Mouse (Mus musculus) T-helper 1 cell (primary cell): Measurements from ENCODE around the gene Irf2bp2.

Experiments used
- in situ Hi-C: fragments of 300-600 bp; cut with MboI, MseI; formaldehyde crosslinking; loops from one replicate; pipeline ENCODE4 v1.15.1; 2025; ENCODE audit warnings: high pct_unique_total_duplicates

Irf2bp2 gene

DNA sequence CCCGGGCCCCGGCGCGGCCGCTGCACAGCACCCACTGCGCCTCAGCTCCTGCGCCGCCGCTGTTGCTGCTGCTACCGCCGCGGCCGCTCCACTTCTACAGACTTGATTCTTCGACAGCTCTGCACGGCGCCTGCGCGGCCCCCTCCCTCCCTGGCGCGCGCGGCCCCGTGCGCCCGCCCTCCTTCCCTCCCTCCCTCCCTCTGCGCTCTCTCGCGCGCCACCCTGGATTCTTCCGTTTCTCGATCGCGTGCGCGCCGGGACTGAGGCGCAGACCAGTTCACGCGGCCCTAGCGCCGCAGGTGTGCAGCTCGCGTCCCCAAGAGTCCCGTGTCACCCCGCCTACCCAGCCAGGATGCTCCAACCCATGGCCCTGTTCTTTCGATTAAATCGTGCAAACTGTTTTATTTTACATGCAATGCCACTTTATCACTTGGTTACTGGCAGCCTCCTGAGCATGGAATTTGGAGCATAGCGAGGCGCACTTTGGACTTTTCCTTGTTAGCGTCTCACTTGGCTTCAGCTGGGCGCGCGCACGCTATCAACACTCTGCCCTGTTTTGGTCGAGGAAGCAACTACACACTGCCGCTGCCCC, at the start of gene Irf2bp2:
TSS of gene Irf2bp2 (minus strand) at position 98 of the 592 bp plus-strand sequence.
- in situ Hi-C loops = no loop called here

DNA sequence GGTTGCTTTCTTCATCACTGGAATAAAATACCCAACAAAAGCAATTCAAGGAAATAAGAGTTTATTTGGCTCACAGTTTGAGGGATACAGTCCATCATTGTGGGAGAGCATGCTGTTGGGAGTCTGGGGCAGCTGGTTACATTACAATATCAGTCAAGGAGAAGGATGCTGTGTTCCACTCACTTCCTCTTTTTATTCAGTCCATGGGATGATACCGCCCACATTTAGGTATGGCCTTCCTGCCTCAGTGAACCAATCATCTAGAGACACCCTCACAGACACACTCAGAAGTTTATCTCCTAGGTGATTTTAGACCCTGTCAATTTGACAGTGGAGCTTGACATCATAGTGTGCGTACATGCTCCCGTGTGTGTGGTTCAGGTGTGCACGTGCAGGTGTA, 48.9 kb upstream of the Irf2bp2 start:
- in situ Hi-C loops = no loop called here

DNA sequence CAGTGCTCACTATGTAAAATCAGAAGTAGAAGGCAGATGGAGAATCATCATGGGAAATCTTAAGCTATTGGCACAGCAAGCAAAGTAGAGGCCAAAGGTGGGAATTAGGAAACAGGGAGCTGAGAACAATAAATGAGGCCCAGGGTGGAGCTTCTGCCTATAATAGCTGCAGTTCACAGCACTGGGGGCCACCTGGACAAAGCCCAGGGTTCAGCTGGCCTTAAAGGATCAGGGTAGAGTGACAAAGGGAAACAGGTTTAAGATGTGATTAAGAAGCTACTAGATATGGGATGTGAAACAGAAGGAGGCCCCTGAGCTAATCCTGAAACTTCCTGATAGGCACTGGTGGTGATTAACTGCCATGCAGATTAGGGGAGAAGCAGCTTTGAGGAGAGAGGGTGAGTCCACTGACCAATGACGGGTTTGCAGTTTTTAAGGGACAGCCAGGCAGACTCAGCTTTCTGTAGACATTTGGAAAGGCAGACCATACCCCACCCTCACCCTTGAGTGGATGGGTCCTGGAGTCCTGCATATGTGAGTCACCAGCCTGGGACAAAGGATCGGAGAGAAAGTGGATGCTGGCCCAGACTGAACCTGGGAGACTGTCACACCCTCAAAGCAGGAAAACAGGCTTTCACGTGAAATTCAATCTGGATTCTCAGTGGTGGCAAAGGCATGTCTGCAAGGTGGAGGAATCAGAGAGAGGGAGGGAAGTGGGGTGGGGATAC, 47.9 kb upstream of the Irf2bp2 start:
- in situ Hi-C loops = no loop called here

DNA sequence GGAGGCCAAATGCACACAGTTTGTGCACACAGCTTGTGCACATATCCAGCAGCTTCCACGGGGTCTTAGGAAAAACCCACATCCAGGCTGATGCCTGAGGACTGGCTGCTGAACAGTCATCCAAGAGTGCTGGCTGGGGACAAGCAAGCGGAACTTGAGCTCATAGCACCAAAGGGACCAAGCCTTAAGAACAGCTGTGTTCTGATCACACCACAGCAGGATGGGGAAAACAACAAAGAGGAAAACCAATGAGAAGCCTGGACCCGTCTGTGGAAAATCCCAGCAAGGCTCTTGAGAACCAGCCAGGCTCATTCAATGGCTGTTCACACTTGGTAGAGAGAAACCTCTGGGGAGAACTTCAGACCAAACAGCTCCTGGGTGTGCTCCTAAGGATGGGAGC, 45.4 kb upstream of the Irf2bp2 start:
- in situ Hi-C loops = no loop called here

DNA sequence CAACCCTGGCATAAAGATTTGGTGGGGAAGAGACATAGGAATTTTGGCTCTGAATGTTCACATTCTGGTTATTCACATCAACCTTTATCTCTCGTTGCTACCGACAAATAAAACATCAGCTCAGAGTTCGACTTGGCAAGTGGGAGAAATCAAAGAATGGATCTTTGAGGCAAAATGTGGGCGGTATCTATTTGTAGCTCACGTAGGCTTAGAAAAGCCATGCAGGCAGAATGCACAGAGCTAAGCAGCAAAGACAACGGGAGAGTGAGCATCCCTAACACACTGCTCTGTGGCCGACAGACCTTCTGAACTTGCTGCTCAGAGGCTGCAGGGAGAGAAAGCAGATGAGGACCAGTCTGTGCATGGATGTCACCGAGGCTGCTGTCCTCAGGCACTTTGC, 44.2 kb upstream of the Irf2bp2 start:
- in situ Hi-C loops = no loop called here

DNA sequence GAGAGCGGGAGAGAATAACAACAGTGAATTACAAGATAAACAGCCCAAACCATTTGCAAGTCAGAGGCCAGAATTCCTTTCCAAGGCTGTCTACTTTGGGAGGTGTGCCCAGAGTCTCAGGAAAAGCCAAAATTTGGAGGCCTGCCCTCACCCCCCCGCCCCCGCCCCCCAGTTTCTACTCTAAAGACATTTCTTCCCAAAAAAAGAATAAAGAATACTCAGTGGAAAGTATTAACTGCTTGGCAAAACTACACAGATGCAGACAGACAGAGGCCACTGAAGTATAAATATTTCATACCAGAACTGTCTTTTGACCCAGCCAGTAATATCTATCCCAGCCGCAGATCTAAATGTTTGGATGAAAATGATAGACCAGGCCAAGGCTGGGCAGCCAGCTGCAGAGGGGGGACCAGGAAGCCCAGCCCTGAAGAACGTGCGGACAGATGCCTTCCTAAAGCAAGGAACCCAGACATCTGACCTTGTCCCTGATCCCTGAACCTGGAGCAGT, 40.8 kb upstream of the Irf2bp2 start:
- in situ Hi-C loops = no loop called here

DNA sequence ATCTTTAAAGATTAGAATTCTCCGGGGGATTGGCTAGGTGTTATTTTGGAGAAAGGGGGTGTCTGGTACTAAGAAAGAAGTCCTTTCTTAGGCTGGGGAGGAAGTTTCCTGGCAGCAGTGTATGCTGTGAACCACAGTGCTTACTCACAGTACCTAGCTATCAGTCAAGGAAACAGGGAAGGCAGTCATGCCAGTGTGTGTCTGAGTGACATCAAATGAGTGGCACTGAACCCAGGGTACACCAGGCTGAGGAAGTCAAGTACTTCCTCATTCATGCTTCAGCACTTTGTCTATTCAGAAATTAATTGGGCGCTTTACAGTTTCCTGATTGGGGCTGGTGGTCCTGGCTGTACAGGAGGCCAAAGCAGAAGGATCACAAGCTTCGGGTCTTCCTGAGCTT, 34.8 kb upstream of the Irf2bp2 start:
- in situ Hi-C loops = no loop called here

DNA sequence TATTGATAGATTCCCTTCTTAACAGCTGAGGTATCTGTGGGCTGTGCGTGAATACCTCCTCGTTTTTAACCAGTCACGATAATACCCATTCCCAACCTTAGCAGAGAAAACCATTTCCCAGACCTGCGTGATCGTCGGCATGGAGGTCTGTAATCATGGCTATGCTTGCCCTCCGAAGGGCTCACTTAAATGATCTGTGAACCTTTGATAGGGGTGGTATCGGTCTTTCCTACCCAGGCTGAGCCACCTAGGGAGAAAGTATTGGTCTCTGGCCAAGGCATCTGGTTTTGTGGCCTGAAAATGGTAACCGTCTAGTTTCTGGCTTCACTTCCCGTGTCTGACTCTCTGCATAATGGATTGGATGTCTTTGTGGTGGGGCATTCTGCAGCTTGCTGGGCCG, 32.6 kb upstream of the Irf2bp2 start:
- in situ Hi-C loops = no loop called here

DNA sequence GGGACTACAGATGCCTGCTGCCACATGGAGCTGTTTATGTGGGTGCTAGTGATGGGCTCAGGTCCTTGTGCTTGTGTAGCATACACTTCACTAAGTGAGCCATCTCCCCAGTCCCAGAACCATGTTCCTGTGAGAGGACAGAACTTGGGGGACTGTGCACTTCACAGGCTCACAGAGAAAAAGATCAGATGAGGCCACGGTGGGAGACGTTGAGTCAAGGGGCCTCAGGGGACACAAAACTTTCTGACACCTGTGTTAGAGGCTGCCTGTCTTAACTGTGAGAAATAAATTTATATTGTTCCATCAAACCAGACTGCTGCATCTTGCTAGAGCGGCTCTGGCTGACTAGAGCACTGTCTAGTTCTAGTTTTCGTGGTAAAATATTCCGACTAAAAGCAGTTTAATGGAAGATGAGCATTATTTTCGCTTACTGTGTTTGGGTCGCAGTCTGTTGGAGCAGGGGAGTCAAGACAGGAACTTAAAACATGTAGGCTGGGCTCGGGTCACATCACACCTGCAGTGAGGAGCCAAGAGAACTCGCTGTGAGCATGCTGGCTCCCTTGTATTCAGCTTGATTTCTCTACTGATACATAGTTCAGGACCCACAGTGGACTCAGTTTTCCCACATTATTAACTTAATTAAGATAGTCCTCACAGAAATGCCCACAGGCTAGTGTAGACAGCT, 28.5 kb upstream of the Irf2bp2 start:
- in situ Hi-C loops = no loop called here

DNA sequence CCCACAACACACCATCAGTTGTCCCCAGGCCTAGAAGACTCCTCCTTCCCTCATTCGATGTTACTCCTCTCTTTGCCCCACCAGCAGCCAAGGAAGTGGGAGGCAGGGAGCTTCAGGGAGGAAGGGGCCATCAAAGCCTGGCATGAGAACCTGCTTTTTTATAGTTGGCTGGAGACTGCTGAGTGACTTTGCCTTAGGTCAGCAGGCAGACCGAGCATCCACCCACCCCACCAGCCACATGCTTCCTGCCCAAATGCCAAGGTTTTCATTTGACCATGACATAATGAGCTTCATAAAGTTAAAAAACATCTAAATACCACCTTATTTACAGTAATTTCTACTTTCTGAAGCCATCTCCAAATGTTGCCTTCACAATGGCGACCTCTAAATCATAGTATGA, 26.9 kb upstream of the Irf2bp2 start:
- in situ Hi-C loops = no loop called here

DNA sequence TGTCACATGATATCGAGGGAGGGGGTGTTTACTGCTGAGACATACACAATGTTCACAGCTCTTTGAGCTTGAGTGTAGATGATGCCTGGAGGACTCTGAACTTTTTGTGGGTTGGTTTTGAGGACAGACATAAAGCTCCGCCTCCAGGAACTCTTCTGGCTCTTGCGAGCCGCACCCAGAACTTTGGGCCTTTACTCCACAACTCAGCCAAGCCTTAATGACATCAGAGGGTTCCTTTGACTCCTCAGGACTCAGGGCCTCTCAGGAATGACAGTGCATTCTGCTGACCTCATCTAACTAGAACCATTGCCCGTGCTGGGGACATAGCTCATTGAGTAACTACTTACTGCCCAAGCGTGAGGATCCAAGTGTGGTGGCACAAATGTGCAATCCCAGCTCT, 25.7 kb upstream of the Irf2bp2 start:
- in situ Hi-C loops = no loop called here

DNA sequence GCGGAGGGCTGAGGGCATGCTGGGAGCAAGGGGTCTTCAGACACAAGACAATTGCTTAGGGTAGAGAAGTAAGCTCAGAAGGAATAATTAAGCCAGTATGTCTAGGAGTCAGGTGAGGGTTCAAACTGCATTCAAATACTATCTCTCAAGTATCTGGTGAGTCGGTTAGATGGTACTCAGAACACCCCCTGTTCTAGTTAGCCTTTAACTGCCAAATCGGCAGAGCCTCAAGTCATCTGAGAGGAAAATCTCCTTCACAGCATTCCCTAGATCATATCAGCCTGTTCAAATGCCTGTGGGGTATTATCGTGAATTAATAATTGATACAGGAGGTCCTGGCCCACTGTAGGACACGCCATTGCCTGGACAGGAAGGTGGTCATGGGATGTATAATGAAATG, 23.9 kb upstream of the Irf2bp2 start:
- in situ Hi-C loops = no loop called here

DNA sequence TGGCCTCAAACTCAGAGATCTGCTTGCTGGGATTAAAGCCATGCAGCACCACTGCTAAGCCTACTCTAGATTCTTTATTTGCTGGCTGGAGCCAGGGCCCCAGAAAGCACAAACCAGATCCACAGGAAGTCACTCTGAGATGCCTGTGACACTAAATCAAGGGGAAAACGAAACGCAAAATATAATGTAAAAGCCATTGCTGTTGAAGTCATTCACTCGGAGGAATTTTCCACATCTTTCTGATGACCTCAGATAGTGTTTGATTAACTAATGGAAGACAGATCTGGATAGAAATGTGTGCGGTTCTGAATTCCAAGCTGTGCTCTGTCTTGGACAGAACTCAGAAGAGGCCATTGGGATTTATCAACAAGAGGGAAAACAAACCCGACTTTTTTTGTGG, 22.9 kb upstream of the Irf2bp2 start:
- in situ Hi-C loops = no loop called here

DNA sequence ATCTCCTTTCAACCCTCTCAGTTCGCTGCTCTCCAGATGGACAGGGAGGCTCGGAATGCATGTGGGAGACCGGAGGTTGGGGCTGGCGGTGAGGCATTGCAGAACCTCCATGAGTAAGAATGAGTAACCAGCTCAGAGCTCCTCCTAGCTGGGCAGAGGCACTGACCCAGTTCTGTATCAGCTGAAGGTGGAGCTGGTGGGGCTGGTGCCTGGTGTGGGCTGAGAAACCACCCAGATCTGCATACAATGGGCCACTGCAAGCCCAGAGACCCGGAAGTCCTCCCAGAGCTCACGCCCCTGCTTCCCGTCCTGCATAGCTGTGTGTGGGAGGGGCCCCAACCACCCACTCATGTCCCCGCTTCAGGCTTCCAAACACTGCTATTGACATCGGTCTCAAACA, 22.0 kb upstream of the Irf2bp2 start:
- in situ Hi-C loops = no loop called here

DNA sequence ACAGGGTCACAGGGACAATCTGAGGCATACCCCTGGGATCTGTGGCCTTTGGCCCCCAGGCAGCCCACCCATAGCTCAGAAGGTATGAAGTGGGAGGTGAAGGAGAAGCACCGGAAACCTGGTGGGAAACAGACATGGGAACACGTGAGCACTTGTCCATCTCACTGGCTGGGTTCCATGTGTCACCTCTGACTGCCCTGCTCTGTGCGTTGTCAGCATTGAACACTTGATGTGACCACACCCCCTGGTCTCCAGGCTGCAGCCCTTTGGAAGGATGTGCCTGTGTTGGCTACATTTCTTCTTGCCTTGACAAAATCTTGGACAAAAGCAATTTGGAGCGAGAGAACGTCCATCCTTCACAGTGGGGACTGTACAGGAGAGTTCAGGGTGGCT, 20.9 kb upstream of the Irf2bp2 start:
- in situ Hi-C loops = no loop called here

DNA sequence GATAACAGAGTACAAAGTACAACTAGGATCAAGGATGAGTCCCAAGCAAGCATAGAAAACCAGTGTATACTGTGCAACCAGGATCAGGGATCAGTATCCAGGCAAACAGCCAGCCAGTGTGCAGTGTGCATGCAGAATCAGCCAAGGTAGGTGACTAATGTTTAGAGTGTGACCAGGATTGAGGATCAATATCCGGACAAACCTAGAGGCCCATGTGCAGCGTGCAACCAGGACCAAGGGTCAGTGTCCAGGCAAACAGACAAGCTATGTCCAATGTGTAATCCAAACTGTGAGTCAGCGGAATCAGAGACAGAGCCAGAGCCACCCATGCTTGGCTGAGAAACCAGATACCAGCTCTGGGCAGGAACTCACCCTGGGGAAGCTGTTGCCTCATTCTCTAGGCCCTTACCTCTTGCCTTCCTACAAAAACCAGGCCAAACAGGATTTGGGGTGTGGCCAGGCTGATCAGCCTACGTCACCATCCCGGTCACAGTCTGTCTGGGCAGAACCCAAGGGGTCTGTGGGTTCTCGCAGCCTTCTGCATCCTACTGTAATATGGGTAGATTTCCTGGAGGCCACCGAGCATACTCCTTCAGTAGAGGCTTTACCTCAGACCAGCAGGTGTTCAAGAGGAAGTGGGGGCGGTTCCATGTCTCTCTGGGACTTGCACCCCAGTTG, 20.4 kb upstream of the Irf2bp2 start:
- in situ Hi-C loops = no loop called here

DNA sequence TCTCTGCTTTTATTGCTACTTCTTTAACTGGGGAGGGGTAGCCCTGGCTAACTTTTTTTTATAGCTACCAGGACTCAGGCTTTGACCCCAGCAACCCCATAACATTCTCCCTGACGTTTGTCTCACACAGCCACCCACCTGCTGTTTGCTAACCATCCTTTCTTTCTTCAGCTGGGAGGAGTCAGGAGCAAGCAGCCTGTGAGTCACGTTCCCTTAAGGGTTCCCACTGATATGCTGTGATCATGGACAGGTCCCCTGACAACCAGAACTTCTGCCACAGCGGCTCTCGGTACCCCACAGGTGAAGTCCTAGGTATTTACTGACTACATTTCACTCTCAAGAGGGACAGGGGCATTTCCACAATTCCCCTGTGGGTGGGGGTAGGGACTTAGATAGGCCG, 19.4 kb upstream of the Irf2bp2 start:
- in situ Hi-C loops = no loop called here

DNA sequence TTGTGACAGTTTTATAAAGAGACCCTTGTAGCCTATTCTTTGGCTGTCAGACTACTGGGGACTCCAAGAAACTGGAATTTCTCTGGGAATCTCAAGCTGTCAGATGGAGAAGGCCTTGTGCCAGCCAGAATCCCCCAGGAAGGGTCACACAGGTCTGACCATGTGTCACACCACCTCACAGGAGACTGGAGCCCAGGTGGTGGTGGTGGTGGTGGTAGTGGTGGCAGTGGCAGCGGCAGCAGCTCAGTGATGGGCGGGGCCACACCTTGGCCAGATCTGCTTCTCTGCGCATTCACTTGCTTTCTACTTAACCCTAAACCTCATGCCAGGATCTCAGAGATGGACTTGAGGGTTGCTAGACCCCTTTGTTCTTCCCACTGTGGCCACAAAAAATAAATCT, 19.0 kb upstream of the Irf2bp2 start:
- in situ Hi-C loops = no loop called here

DNA sequence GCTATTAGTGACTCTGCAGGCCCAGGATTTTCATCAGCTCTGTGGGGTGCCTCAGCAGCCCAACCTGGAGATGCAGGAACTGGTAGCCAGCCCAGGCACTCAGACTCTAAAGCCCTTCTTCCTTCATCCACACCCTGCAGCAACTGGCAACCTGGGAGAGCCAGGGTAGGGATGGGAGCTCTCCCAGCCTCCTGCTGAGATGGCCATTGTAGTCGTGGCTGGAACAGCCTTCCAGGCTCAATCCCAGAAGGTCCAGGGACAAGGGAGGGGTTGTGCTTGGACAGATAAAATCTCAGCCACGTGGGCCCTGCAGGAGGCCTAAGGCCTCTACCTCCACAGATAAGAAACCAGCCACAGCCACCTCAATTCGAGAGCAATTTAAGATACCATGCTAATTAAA, 16.9 kb upstream of the Irf2bp2 start:
- in situ Hi-C loops = no loop called here

DNA sequence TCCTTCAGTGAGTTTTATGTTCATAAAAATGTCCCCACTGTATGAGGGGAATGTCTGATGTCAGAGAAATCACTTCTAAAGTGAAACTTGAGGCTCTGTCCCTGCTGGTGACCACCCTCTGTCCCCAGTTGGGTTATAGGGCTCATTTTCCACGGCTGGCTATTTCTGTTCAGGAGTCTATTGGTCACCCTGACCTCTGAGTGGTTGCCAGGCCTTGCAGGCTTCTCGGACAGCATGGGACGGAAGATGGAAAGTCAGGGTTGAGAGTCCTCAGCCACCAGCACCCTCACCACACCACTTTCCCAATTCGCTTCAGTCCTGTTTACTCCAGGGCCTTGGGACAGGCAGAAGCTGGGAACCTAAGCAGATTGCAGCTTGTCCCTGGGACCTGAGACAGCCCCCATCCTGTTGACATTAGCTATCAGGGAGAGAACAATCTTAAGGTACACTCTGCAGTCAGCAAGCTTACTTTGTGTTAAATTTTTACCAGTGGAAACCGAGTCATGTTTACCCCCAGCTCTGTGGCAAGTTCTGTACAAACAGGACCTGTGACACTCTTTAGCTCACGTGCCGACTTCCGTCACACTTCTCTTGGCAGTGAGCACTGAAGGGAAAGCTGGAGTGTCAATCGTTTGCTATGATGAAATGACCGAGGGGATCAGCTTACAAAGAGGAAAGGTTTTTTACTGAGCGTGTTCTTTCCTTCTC, 15.9 kb upstream of the Irf2bp2 start:
- in situ Hi-C loops = no loop called here

DNA sequence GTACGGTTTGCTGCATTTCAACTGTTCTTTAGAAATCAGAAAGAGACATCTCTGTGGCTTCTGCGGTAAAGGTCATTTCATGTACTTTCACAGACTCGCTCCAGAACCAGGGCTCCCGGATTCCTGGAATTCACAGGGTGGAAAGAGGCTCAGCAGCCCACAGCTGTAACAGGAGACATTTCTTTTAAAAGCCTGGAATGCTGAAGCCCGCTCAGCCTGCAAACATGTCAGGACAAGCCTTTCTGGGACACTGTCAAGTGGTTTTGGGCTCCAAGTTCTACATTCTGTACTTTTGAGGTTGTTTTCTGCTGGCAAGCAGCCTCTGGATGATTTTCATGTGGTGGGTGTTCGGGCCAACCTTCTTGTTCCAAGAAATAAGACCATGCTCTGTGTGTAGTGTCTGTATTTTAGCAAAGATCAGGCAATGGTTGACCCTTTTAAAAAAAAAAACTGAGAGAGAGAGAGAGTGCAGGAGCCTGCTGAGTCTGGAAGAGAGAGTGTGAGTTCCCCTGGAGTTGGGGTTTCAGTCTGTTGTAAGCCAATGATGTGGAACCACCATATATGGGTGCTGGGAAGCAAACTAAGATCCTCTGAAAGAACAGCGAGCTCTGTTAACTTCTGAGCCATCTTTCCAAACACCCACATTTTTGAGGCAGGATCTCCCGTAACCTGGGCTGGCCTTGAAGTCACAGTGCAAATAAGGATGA, 9.6 kb upstream of the Irf2bp2 start:
- in situ Hi-C loops = no loop called here
